In the genomic region with DNA sequence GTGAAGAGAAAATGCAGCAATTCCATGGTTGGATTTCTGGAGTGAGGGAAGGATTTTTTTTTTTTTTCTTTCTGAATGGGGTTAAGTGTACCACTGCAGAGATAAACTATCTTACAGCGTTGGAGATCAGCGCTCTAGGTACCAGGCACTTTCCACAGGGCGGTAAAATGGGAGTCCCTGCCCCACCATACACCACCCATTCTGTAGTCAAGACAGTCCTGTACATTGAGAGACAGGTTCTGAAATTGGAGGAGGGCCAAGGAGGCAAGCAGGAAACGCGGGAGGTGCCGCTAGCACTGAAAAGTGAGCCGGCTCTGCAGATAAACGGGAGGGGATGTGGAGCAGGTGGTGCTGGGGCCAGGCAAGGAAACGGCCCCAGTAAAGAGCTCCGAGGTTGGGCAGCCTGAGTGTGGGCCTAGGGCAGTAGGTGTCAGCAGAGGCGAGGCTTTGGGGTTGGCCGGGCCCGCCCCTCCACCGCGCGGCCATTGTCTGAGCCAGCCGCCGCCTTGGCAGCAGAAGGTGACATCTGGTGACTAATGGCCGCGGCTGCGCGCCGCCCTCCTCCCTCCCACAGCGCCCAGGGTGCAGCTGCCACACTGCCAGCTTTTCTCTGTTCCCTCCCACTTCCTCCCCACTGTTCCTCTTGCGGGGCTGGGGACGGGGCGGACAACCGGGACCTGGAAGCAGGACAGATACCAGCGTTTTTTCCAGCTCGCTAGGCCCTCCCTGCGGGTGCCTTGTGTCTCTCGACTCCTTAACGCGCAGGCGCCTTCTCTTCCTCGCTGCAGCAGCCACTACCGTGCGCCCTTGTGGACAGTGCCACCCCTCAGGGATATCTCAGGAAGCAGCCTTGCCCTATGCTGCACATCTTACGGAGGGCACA, we compare ENCODE assay signal across 8 mouse cellular contexts.
DNase-seq lines count a peak whose midpoint lies in the region; ATAC-seq and TF ChIP-seq lines count a peak whose summit lies in the region.

No protein-coding gene starts in this region.

- DNase-seq in Patski (ENCODE audit: low read depth, low spot score) = peak; percentile 65
- peak; percentile 97 to 98 for DNase-seq in cerebellum, postnatal 10 days
- DNase-seq in frontal cortex, postnatal 25 days (ENCODE audit: low spot score in 2 of 2) = peak; percentile 74 to 81
- DNase-seq in layer of hippocampus, postnatal 14 days (ENCODE audit: low spot score in 2 of 2) = peak; percentile 87 to 88
- peak; percentile 94 for DNase-seq in lung, postnatal 10 days
- peak; percentile 71 for DNase-seq in ovary, postnatal 14 days (ENCODE audit: low spot score)
- DNase-seq in thymus, postnatal 10 days (ENCODE audit: low spot score in 2 of 2) = peak; percentile 58 to 60

- ATAC-seq in Patski = peak; percentile 93
- ATAC-seq in hindbrain, embryonic 13.5 days (ENCODE audit: low FRiP score) = peak; percentile 96

- 2% methylated on average over 27 of the region's 39 CpGs for WGBS in hindbrain, embryonic 13.5 days

- TF ChIP-seq CTCF in Patski (IDR thresholded peaks at IDR 0.05) = peak; percentile 97

- no peaks in the 10 kb centered on the region for H3K36me3 ChIP-seq in hindbrain, embryonic 13.5 days

- in situ Hi-C loops in Patski (cut with MboI; ENCODE audit: low pct_unique_long_range_greater_than_20kb) = loop anchor here (5.0 kb wide), 1 partner anchor 678 kb away; a partner anchor contains a TSS

- H3K27me3 ChIP-seq in Patski = peaks cover 6% of the 10 kb centered on the region
- no peaks in the 10 kb centered on the region for H3K27me3 ChIP-seq in hindbrain, embryonic 13.5 days

- CTCF ChIA-PET in Patski (lab: Charles Lee) = interaction anchor here (1.2 kb wide), 2 partner anchors 11 to 787 kb away, joined by 3 to 4 read pairs; no protein-coding TSS in a partner anchor

- H3K4me1 ChIP-seq in hindbrain, embryonic 13.5 days (replicated peaks) = peaks cover 32% of the 10 kb centered on the region

- H3K9me3 ChIP-seq in hindbrain, embryonic 13.5 days = no peaks in the 10 kb centered on the region

- peak overlapping the region; percentile 63 for H3K9ac ChIP-seq in hindbrain, embryonic 13.5 days

- POLR2A ChIA-PET in Patski (lab: Charles Lee) = interaction anchor here (0.7 to 1.1 kb wide), 3 partner anchors 60 to 788 kb away, joined by 3 read pairs; no protein-coding TSS in a partner anchor

- peak overlapping the region; percentile 52 for H3K4me2 ChIP-seq in hindbrain, embryonic 13.5 days

- H3K27ac ChIP-seq in hindbrain, embryonic 13.5 days = peak overlapping the region; percentile 97

- peak overlapping the region; percentile 30 for H3K4me3 ChIP-seq in hindbrain, embryonic 13.5 days

Comparison
In these comparisons a context has a peak if more than half of its experiments do, and no peak if none do; other contexts are left out.
1. Peak in every context shown above with its lines: DNase-seq, ATAC-seq, H3K4me3 ChIP-seq and H3K27ac ChIP-seq.